Mouse (Mus musculus): ENCODE measurements around the gene Atl1. TPM values are rescaled to one million over a fixed set of nuclear protein-coding genes. Genes with fewer than 3 reads are reported as not detected.

Gene Atl1
- 156 and 163 TPM in 2 replicates for total RNA-seq (2014; rRNA removed)
- 97.6 and 132 TPM in 2 replicates for polyA plus RNA-seq (2015; fragmentation: Nextera tagmentation; extraction: Ambion mirVana)

- ATAC-seq: peak; percentile 98
- Histone ChIP-seq H3K4me2 (ENCODE audit: low read depth) (peak within 1 kb of the TSS; percentile 65), H3K27me3 (ENCODE audit: insufficient read depth, low read length) (no peaks in the 10 kb centered on the region), H3K4me1 (ENCODE audit: insufficient read depth) (peaks cover 21% of the 10 kb centered on the region), H3K9me3 (ENCODE audit: low read length) (no peaks in the 10 kb centered on the region), H3K36me3 (ENCODE audit: insufficient read depth) (no peaks in the 10 kb centered on the region; the same call in 1 of the 2 replicates), H3K9ac (peak within 1 kb of the TSS; percentile 96), H3K4me3 (ENCODE audit: low read depth, low read length) (peak within 1 kb of the TSS; percentile 90), H3K27ac (ENCODE audit: low read depth, low read length) (peak within 1 kb of the TSS; percentile 96)
- TF ChIP-seq CTCF (IDR thresholded peaks at IDR 0.05; ENCODE audit: low read depth): peak; percentile 73
- peak; percentile 92 for DNase-seq
- 2% methylated on average over 112 of the region's 118 CpGs for WGBS
Measured at GRCm38 (mm10) chr12:69892371-69893251, at the start of gene Atl1, which contains the start of gene Map4k5. TSS of gene Atl1 (plus strand) at chr12:69892614. TSS of gene Map4k5 (minus strand) at chr12:69893200.

- Histone ChIP-seq H3K9me3 (ENCODE audit: low read length) (no peaks in the 10 kb centered on the region), H3K27ac (ENCODE audit: low read depth, low read length) (no peak overlapping the region), H3K36me3 (ENCODE audit: insufficient read depth) (peaks cover 47% of the 10 kb centered on the region), H3K27me3 (ENCODE audit: insufficient read depth, low read length) (no peaks in the 10 kb centered on the region), H3K4me2 (ENCODE audit: low read depth) (no peak overlapping the region), H3K9ac (no peak overlapping the region), H3K4me1 (ENCODE audit: insufficient read depth) (no peaks in the 10 kb centered on the region), H3K4me3 (ENCODE audit: low read depth, low read length) (no peak overlapping the region)
- 56% methylated on average over 19 of the region's 19 CpGs for WGBS
- DNase-seq (peak; percentile 73), ATAC-seq (peak; percentile 92)
- no peak for TF ChIP-seq CTCF (IDR thresholded peaks at IDR 0.05; ENCODE audit: low read depth)
Measured at GRCm38 (mm10) chr12:69843531-69844445, 48.6 kb upstream of the Atl1 start.

GRCm38 (mm10) chr12:69845722-69846121 lies 46.7 kb upstream of the Atl1 start:
- Histone ChIP-seq H3K9ac (no peak overlapping the region), H3K9me3 (ENCODE audit: low read length) (no peaks in the 10 kb centered on the region), H3K4me1 (ENCODE audit: insufficient read depth) (no peaks in the 10 kb centered on the region), H3K27ac (ENCODE audit: low read depth, low read length) (no peak overlapping the region), H3K27me3 (ENCODE audit: insufficient read depth, low read length) (no peaks in the 10 kb centered on the region), H3K4me2 (ENCODE audit: low read depth) (no peak overlapping the region), H3K4me3 (ENCODE audit: low read depth, low read length) (no peak overlapping the region), H3K36me3 (ENCODE audit: insufficient read depth) (peaks cover 47% of the 10 kb centered on the region)
- DNase-seq (no peak), ATAC-seq (no peak)
- WGBS: 90% methylated on average over 9 of the region's 9 CpGs
- TF ChIP-seq CTCF (IDR thresholded peaks at IDR 0.05; ENCODE audit: low read depth): no peak

- Histone ChIP-seq H3K27me3 (ENCODE audit: insufficient read depth, low read length) (no peaks in the 10 kb centered on the region), H3K36me3 (ENCODE audit: insufficient read depth) (peaks cover 46% of the 10 kb centered on the region), H3K4me3 (ENCODE audit: low read depth, low read length) (no peak overlapping the region), H3K9ac (no peak overlapping the region), H3K9me3 (ENCODE audit: low read length) (no peaks in the 10 kb centered on the region), H3K4me1 (ENCODE audit: insufficient read depth) (no peaks in the 10 kb centered on the region), H3K27ac (ENCODE audit: low read depth, low read length) (no peak overlapping the region), H3K4me2 (ENCODE audit: low read depth) (no peak overlapping the region)
- ATAC-seq: no peak
- no peak for DNase-seq
- WGBS: 92% methylated on average over 9 of the region's 9 CpGs
- TF ChIP-seq CTCF (IDR thresholded peaks at IDR 0.05; ENCODE audit: low read depth): no peak
Measured at GRCm38 (mm10) chr12:69846499-69846898, 45.9 kb upstream of the Atl1 start.

- H3K9me3 ChIP-seq (ENCODE audit: low read length): no peaks in the 10 kb centered on the region
- no peak overlapping the region for H3K27ac ChIP-seq (ENCODE audit: low read depth, low read length)
- H3K4me2 ChIP-seq (ENCODE audit: low read depth): no peak overlapping the region
- 84% methylated on average over 12 of the region's 12 CpGs for WGBS
- peaks cover 44% of the 10 kb centered on the region for H3K36me3 ChIP-seq (ENCODE audit: insufficient read depth)
- ATAC-seq (no peak), DNase-seq (no peak)
- peak; percentile 15; the same call in 1 of the 2 replicates for TF ChIP-seq CTCF (IDR thresholded peaks at IDR 0.05; ENCODE audit: low read depth)
- no peak overlapping the region for H3K9ac ChIP-seq
- H3K4me1 ChIP-seq (ENCODE audit: insufficient read depth): no peaks in the 10 kb centered on the region
- no peak overlapping the region for H3K4me3 ChIP-seq (ENCODE audit: low read depth, low read length)
- H3K27me3 ChIP-seq (ENCODE audit: insufficient read depth, low read length): no peaks in the 10 kb centered on the region
Measured at GRCm38 (mm10) chr12:69848083-69848878, 44.1 kb upstream of the Atl1 start.

GRCm38 (mm10) chr12:69852288-69852687 lies 40.1 kb upstream of the Atl1 start:
- WGBS: 72% methylated on average over 9 of the region's 9 CpGs
- Histone ChIP-seq H3K4me3 (ENCODE audit: low read depth, low read length) (no peak overlapping the region), H3K9me3 (ENCODE audit: low read length) (no peaks in the 10 kb centered on the region), H3K9ac (no peak overlapping the region), H3K4me2 (ENCODE audit: low read depth) (no peak overlapping the region), H3K4me1 (ENCODE audit: insufficient read depth) (no peaks in the 10 kb centered on the region), H3K36me3 (ENCODE audit: insufficient read depth) (peaks cover 28% of the 10 kb centered on the region), H3K27ac (ENCODE audit: low read depth, low read length) (no peak overlapping the region), H3K27me3 (ENCODE audit: insufficient read depth, low read length) (no peaks in the 10 kb centered on the region)
- DNase-seq: no peak
- no peak for TF ChIP-seq CTCF (IDR thresholded peaks at IDR 0.05; ENCODE audit: low read depth)
- no peak for ATAC-seq

Data from forebrain, postnatal 0 days (tissue).